Mouse (Mus musculus) liver, postnatal 0 days (tissue): ENCODE results near the gene Xpnpep1. TPM values are rescaled to one million over a fixed set of nuclear protein-coding genes. Genes with fewer than 3 reads are reported as not detected.

ENCODE experiments used
- ATAC-seq: fragments of 200-750 bp; cut with Nextera tagmentation; 2 replicates; pipeline ENCODE4 v1.8.0; 2017; ENCODE audit warnings: mild to moderate bottlenecking, moderate library complexity
- DNase-seq: peaks from one replicate; pipeline ENCODE4 v3.0.0-alpha.2; 2016
- H3K27ac ChIP-seq: fragments of 300-500 bp; sonication (generic); 2 replicates; pipeline ENCODE4 v1.5.1; 2014; ENCODE audit warnings: antibody characterized with exemption, moderate library complexity, mild to moderate bottlenecking, low read depth
- H3K27me3 ChIP-seq: fragments of 300-500 bp; sonication (generic); 2 replicates; pipeline ENCODE4 v1.6.1; 2014; ENCODE audit warnings: low read length, control low read depth, mixed read lengths; ENCODE audit not compliant: insufficient read depth
- H3K36me3 ChIP-seq: fragments of 300-500 bp; sonication (generic); replicated peaks from 2 replicates; pipeline ENCODE4 v1.6.1; 2014; ENCODE audit warnings: mild to moderate bottlenecking, control low read depth, low read length, moderate library complexity, mixed read lengths; ENCODE audit not compliant: insufficient read depth
- H3K4me1 ChIP-seq: fragments of 300-500 bp; sonication (generic); 2 replicates; pipeline ENCODE4 v1.6.1; 2014; ENCODE audit warnings: antibody characterized with exemption, mild to moderate bottlenecking, control low read depth; ENCODE audit not compliant: insufficient read depth
- H3K4me2 ChIP-seq: fragments of 300-500 bp; sonication (generic); 2 replicates; pipeline ENCODE4 v1.6.1; 2014; ENCODE audit warnings: low read depth, mild to moderate bottlenecking, low read length, moderate library complexity, mixed read lengths
- H3K4me3 ChIP-seq: fragments of 300-500 bp; sonication (generic); 2 replicates; pipeline ENCODE4 v1.5.1; 2014; ENCODE audit warnings: low read depth, low read length
- H3K9ac ChIP-seq: fragments of 300-500 bp; sonication (generic); replicated peaks from 2 replicates; pipeline ENCODE4 v1.6.1; 2014; ENCODE audit warnings: mild to moderate bottlenecking, moderate library complexity
- H3K9me3 ChIP-seq: fragments of 300-500 bp; sonication (generic); 2 replicates; pipeline ENCODE4 v1.6.1; 2016; ENCODE audit warnings: mild to moderate bottlenecking, control low read depth, low read length, mixed read lengths
- CTCF ChIP-seq: sonication (generic); IDR thresholded peaks from 2 replicates; pipeline ENCODE4 v1.5.1; 2016; ENCODE audit warnings: antibody characterized with exemption, low read depth
- EP300 ChIP-seq: IDR thresholded peaks from 2 replicates; pipeline ENCODE4 v1.6.1; 2016; ENCODE audit warnings: antibody characterized with exemption, low read depth, mild to moderate bottlenecking
- WGBS: fragments of 180-500 bp; shearing (Covaris S2); extraction: QIAGEN DNeasy Blood & Tissue Kit; methylation state at CpG from one replicate; pipeline ENCODE4 v1.1.7; 2014; ENCODE audit not compliant: insufficient replicate concordance; 5-methylcytosine and 5-hydroxymethylcytosine counted together
- polyA plus RNA-seq: library from polyadenylated mRNA; unstranded; fragments of >200 nt; fragmentation: Nextera tagmentation; extraction: Ambion mirVana; gene quantifications from 2 replicates; pipeline ENCODE4 v1.2.1, GENCODE M21; 2015

Gene Xpnpep1
- polyA plus RNA-seq, 1 experiment from 2014 or later = 62.0 TPM

DNA sequence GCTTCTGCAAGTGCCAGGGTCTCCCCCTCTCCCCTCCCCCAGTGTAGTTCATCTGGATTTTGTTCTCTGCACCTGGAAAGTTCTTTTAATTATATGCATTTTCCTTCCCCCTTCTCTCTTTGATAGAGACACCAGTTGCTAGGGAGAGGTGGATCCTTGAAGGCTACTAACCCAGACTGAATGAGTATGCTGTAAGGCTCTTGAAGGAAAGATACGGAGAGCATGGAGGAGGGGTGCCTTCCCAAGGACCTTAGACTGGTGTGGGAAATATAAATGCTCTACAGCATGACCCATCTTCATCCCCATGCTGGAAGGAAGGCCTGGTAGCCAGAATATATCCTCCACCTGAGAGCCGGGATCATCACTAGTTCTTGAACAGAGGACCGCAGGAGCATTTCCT is 41.3 kb upstream of the Xpnpep1 start:
- DNase-seq = no peak
- no peaks in the 10 kb centered on the region for H3K27me3 ChIP-seq
- no peak overlapping the region for H3K4me3 ChIP-seq
- peaks cover 6% of the 10 kb centered on the region; the same call in 1 of the 2 replicates for H3K4me1 ChIP-seq
- TF ChIP-seq EP300 (no peak), CTCF (no peak)
- H3K36me3 ChIP-seq = no peaks in the 10 kb centered on the region
- H3K27ac ChIP-seq = no peak overlapping the region
- no peak overlapping the region for H3K4me2 ChIP-seq
- H3K9me3 ChIP-seq = no peaks in the 10 kb centered on the region
- no peak for ATAC-seq
- H3K9ac ChIP-seq = no peak overlapping the region
- 78% methylated on average over 3 of the region's 3 CpGs for WGBS

DNA sequence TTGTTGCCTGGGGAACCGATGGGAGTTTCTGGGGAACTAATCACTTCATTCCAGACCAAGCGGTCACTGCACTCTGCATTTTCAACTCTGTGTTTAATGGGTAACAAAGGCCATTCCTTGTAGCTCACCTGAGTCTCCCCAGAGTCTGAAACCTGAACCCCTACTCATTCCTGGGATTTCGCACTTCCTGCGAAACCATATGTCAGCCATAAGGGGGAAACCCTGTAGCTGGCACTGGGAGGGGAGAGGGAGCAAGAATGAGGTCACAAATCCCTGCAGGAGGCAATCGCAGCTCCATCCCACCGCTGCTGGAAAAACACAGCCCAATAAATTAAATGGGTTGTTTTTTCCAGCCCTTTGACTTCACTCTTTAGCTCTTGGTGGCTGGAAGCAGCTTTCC is 40.9 kb upstream of the Xpnpep1 start:
- H3K36me3 ChIP-seq = no peaks in the 10 kb centered on the region
- H3K27me3 ChIP-seq = no peaks in the 10 kb centered on the region
- ATAC-seq (no peak), DNase-seq (no peak)
- peaks cover 7% of the 10 kb centered on the region; the same call in 1 of the 2 replicates for H3K4me1 ChIP-seq
- H3K9ac ChIP-seq = no peak overlapping the region
- TF ChIP-seq CTCF = no peak
- TF ChIP-seq EP300 = no peak
- no peaks in the 10 kb centered on the region for H3K9me3 ChIP-seq
- H3K27ac ChIP-seq = no peak overlapping the region
- no peak overlapping the region for H3K4me2 ChIP-seq
- 35% methylated on average over 6 of the region's 6 CpGs for WGBS
- H3K4me3 ChIP-seq = no peak overlapping the region

DNA sequence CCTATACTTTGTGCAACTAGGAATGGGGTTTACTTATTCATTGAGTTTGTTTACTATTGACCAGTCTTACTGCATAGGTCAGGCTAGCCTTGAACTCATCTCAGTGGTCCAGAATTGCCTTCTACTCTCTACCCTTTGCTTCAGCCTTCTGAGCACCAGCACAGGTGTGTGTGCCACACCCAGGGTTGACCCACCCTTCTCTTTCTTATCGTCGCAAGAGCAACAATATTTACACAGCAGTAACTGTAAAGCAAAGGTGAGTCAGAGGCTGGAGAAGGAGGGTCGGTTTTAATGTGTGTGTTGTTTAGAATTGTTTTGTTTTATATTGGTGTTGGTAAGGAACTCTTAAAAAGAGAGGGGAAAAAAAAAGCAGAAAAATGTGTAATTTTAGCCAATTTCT is 40.5 kb upstream of the Xpnpep1 start:
- Histone ChIP-seq H3K4me3 (no peak overlapping the region), H3K27me3 (no peaks in the 10 kb centered on the region), H3K9ac (no peak overlapping the region), H3K9me3 (no peaks in the 10 kb centered on the region), H3K27ac (no peak overlapping the region), H3K4me1 (peaks cover 11% of the 10 kb centered on the region), H3K4me2 (no peak overlapping the region), H3K36me3 (no peaks in the 10 kb centered on the region)
- ATAC-seq (no peak), DNase-seq (no peak)
- WGBS = 44% methylated on average over 3 of the region's 3 CpGs
- TF ChIP-seq CTCF (no peak), EP300 (no peak)

DNA sequence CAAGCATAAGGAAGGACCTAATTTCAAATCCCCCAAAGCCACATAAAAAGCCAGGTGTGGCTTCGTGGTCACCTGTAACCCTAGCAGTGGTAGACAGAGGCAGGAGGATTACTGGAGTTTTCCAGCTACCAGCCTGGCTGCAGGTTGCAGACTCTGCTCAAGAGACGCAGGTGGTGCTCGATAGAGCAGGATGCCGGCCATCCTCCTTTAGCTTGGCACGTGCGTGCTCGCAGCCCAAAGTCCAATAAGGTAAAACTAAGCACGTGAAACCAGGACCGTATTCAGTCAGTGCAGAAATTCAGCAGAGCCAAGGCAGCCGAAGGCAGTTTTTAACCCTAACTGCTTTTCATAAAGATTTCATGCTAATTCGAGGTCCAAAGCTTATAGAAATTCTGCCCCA is 40.0 kb upstream of the Xpnpep1 start:
- no peaks in the 10 kb centered on the region for H3K36me3 ChIP-seq
- no peak overlapping the region for H3K9ac ChIP-seq
- TF ChIP-seq CTCF (no peak), EP300 (no peak)
- ATAC-seq = no peak
- WGBS = 76% methylated on average over 11 of the region's 11 CpGs
- no peak for DNase-seq
- no peaks in the 10 kb centered on the region for H3K9me3 ChIP-seq
- H3K27ac ChIP-seq = no peak overlapping the region
- no peaks in the 10 kb centered on the region for H3K27me3 ChIP-seq
- peaks cover 11% of the 10 kb centered on the region for H3K4me1 ChIP-seq
- H3K4me2 ChIP-seq = no peak overlapping the region
- H3K4me3 ChIP-seq = no peak overlapping the region

DNA sequence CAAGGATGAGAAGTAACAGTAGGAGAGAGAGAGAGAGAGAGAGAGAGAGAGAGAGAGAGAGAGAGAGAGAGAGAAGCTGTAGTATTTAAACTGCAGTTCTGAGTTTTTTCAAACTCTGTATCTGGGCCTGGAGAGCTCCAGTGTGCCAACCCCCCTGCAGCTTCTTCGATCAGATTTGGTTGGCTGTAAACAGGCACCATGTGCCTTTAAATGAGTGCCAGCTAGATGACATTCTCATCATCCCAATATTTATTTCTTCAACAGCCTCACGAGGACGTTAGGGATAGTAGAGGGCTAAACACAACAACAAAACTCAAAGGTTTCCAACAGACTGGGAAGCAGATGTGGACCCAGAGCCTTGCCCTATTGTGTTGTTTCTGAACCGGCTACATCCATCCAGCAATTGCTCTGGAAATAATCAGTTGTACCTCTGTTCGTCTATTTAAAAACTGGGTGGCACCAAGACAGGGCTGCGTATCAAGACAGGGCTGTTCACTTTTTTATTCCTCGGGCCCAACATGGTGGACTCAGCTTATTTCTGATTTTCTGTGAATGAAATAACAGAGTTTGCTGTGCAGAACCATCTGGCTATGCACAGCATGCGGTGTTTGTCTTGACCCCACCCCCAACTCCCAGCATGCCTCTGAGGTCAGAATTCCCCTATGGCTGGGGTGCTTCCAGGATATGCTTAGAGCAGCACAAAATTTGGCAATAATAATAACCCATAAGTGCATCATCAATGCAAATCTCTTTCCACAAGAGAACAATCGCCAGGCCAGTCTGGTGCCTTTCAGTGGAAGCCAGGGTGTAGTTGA is 38.5 kb upstream of the Xpnpep1 start:
- no peak for TF ChIP-seq EP300
- H3K36me3 ChIP-seq = no peaks in the 10 kb centered on the region
- 66% methylated on average over 9 of the region's 9 CpGs for WGBS
- no peaks in the 10 kb centered on the region for H3K27me3 ChIP-seq
- no peak overlapping the region for H3K27ac ChIP-seq
- no peaks in the 10 kb centered on the region for H3K9me3 ChIP-seq
- no peak overlapping the region for H3K4me2 ChIP-seq
- ATAC-seq = no peak
- H3K4me1 ChIP-seq = peaks cover 14% of the 10 kb centered on the region
- H3K4me3 ChIP-seq = no peak overlapping the region
- no peak overlapping the region for H3K9ac ChIP-seq
- no peak for DNase-seq

DNA sequence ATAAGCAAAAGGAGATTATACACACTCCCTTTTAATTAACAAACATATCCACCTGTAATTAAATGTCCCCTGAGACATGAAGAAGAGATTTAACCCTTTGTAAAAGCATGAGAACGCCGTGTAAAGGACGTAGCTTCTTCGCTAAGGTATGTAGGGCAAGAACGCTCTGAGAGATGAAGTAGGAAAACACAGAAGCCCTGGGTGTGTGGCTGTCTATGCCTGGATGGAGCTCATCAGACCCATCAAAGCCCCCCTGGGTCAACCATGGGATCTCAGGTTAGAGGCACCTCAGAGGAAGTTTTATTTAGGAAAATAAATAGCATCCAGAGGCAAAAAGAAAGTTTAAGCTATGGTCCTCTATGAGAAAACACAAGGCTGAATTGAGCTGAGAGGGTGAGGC is 37.3 kb upstream of the Xpnpep1 start:
- no peak overlapping the region for H3K9ac ChIP-seq
- H3K27ac ChIP-seq = no peak overlapping the region
- 88% methylated on average over 5 of the region's 5 CpGs for WGBS
- DNase-seq (no peak), ATAC-seq (no peak)
- no peaks in the 10 kb centered on the region for H3K27me3 ChIP-seq
- no peaks in the 10 kb centered on the region for H3K9me3 ChIP-seq
- no peak overlapping the region for H3K4me2 ChIP-seq
- peaks cover 14% of the 10 kb centered on the region for H3K4me1 ChIP-seq
- no peak for TF ChIP-seq EP300
- no peak for TF ChIP-seq CTCF
- H3K4me3 ChIP-seq = no peak overlapping the region
- H3K36me3 ChIP-seq = no peaks in the 10 kb centered on the region
